In genomic region chr13:45397240-45397639, GRCm38 (mm10) we compare ENCODE assay signal across 11 mouse cellular contexts. TPM values are rescaled to one million over a fixed set of nuclear protein-coding genes. Genes with fewer than 3 reads are reported as not detected.
DNase-seq lines count a peak whose midpoint lies in the region; ATAC-seq lines count a peak whose summit lies in the region.
"Had no signal": no experiment of that assay in that cellular context is flagged by ENCODE, and none has a peak within 500 bp of the region (broad histone marks: within the 10 kb centered on the region; RNA-seq: fewer than 3 reads in every experiment).

No protein-coding gene starts in this region.

- H3K9me3 ChIP-seq in limb, embryonic 10.5 days (replicated peaks): no peaks in the 10 kb centered on the region
- H3K9me3 ChIP-seq in liver, embryonic 12.5 days (replicated peaks): no peaks in the 10 kb centered on the region
- H3K9me3 ChIP-seq: neural tube, embryonic 15.5 days had no signal

- ATAC-seq in frontal cortex, adult (ENCODE audit: low TSS enrichment): peak; percentile 13; the same call in 1 of the 2 replicates
- no peak for ATAC-seq in liver, embryonic 12.5 days
- ATAC-seq: inflammation-experienced regulatory T-cells, adult 6 months had no signal

- no peak overlapping the region for H3K9ac ChIP-seq in liver, embryonic 12.5 days
- H3K9ac ChIP-seq: neural tube, embryonic 15.5 days had no signal

- H3K27me3 ChIP-seq in limb, embryonic 10.5 days (ENCODE audit: low read depth, poor library complexity, severe bottlenecking): no peaks in the 10 kb centered on the region
- H3K27me3 ChIP-seq in liver, embryonic 12.5 days (replicated peaks): no peaks in the 10 kb centered on the region; the same call in none of the 2 replicates
- H3K27me3 ChIP-seq: neural tube, embryonic 15.5 days had no signal

- intact Hi-C loops in left cerebral cortex, postnatal 14 days (cut with DNase I): no loop called here

- no peak overlapping the region for H3K4me3 ChIP-seq in limb, embryonic 10.5 days
- H3K4me3 ChIP-seq in liver, embryonic 12.5 days: no peak overlapping the region
- H3K4me3 ChIP-seq: neural tube, embryonic 15.5 days had no signal

- no peak overlapping the region for H3K4me2 ChIP-seq in liver, embryonic 12.5 days
- H3K4me2 ChIP-seq: midbrain, embryonic 11.5 days; neural tube, embryonic 15.5 days had no signal

- H3K36me3 ChIP-seq in limb, embryonic 10.5 days: peaks cover 45% of the 10 kb centered on the region
- peaks cover 76% of the 10 kb centered on the region for H3K36me3 ChIP-seq in liver, embryonic 12.5 days
- H3K36me3 ChIP-seq: neural tube, embryonic 15.5 days had no signal

- peaks cover 80% of the 10 kb centered on the region for H3K4me1 ChIP-seq in limb, embryonic 10.5 days
- H3K4me1 ChIP-seq in liver, embryonic 12.5 days: peaks cover 91% of the 10 kb centered on the region

- WGBS in limb, embryonic 10.5 days: 21% methylated on average over 5 of the region's 5 CpGs
- WGBS in liver, embryonic 12.5 days (ENCODE audit: insufficient replicate concordance): 59% methylated on average over 5 of the region's 5 CpGs

- DNase-seq in frontal cortex, postnatal 14 days (ENCODE audit: low spot score in 2 of 2): no peak
- DNase-seq in left cerebral cortex, adult 18-20 months (ENCODE audit: low spot score in 2 of 2): peak; percentile 28 to 55
- no peak for DNase-seq in left cerebral cortex, postnatal 14 days (ENCODE audit: low spot score in 2 of 2)
- DNase-seq in adipocyte (ENCODE audit: low spot score): peak; percentile 27
- no peak for DNase-seq in limb, embryonic 10.5 days (ENCODE audit: low spot score)
- no peak for DNase-seq in thymus, postnatal 14 days

- peak overlapping the region; percentile 84 for H3K27ac ChIP-seq in limb, embryonic 10.5 days
- H3K27ac ChIP-seq in liver, embryonic 12.5 days: no peak overlapping the region
- H3K27ac ChIP-seq: neural tube, embryonic 15.5 days had no signal

RNA-seq across cellular contexts. Expression of gene Mylip, which starts 7.7 kb away (rescaled TPM):
- 10 to 100 TPM; 12.9 to 14.2 TPM for total RNA-seq in left cerebral cortex, adult 18-20 months (2021)
- total RNA-seq in left cerebral cortex, postnatal 14 days (2021): 10 to 100 TPM; 26.4 to 30.8 TPM
- polyA plus RNA-seq in limb, embryonic 10.5 days (2016; fragmentation: Nextera tagmentation; extraction: Ambion mirVana): 10.0 and 17.1 TPM in 2 replicates
- 7.0 and 7.6 TPM in 2 replicates for polyA plus RNA-seq in liver, embryonic 12.5 days (2016; fragmentation: Nextera tagmentation; extraction: Ambion mirVana)

Comparison
In these comparisons a context has a peak if more than half of its experiments do, and no peak if none do; other contexts are left out.
1. DNase-seq: peak in left cerebral cortex, adult 18-20 months (2 of 2) and adipocyte (single experiment); none in frontal cortex, postnatal 14 days (0 of 2), left cerebral cortex, postnatal 14 days (0 of 2), limb, embryonic 10.5 days (single experiment) and thymus, postnatal 14 days (single experiment).